Mouse (Mus musculus): ENCODE data around the gene Arhgef1. TPM values are rescaled to one million over a fixed set of nuclear protein-coding genes. Genes with fewer than 3 reads are reported as not detected.

Gene Arhgef1
- polyA plus RNA-seq (2015; fragmentation: Nextera tagmentation; extraction: Ambion mirVana) = 78.5 and 85.3 TPM in 2 replicates

DNA sequence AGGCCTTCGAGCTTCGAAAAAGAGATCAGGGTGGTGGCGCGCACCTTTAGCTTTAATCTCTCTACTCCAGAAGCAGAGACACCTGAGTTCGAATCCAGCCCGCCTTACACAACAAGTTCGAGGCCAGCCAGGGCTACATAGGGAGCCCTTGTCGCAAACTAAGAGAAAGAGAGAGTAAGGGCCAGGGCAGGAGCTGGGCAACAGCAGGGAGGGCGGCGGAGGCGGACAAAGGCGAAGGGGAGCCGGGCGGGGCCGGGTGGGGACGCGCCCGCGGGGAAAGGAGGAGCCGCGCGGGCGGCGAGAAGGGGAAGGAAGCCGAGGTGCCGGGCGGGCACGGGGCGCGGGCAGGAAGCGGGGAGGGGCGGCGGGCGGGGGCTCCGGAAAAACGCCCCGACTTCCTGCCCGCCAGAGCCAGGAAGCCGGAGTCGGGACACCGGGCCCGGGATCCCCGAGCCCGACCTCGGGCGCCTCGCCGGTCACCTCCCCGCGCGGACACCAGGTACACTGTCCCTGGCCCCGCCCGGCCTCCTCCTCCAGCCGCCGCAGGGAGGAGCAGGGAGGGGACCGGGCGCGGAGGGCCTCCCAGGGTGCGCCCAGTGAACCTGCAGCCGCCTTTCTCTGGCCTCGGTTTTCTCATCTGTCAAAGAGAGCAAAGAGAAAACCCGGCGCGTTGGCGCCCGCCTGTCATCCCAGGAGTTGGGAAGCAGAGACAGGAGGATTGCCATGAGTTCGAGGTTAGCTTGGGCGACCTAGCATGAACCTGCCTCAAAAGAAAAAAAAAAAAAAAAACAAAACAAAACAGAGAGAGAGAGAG is at the start of gene Arhgef1:
Arhgef1 (plus strand) TSS at position 283 of the 814 bp plus-strand sequence.
- Histone ChIP-seq H3K4me3 (replicated peaks) (peak within 1 kb of the TSS; percentile 61), H3K36me3 (no peaks in the 10 kb centered on the region), H3K4me1 (peaks cover 45% of the 10 kb centered on the region), H3K27me3 (replicated peaks) (no peaks in the 10 kb centered on the region), H3K9me3 (replicated peaks) (no peaks in the 10 kb centered on the region), H3K9ac (replicated peaks) (peak within 1 kb of the TSS; percentile 70), H3K4me2 (peak within 1 kb of the TSS; percentile 77), H3K27ac (replicated peaks) (peak within 1 kb of the TSS; percentile 83)
- 8% methylated on average over 53 of the region's 68 CpGs for WGBS
- ATAC-seq (ENCODE audit: low FRiP score) = no peak

GRCm38 (mm10) chr7:24853233-24853563 is 49.5 kb upstream of the Arhgef1 start:
- H3K9me3 ChIP-seq (replicated peaks) = no peaks in the 10 kb centered on the region
- H3K4me2 ChIP-seq = no peak overlapping the region
- H3K4me3 ChIP-seq (replicated peaks) = no peak overlapping the region
- ATAC-seq (ENCODE audit: low FRiP score) = no peak
- no peaks in the 10 kb centered on the region for H3K36me3 ChIP-seq
- H3K27me3 ChIP-seq (replicated peaks) = no peaks in the 10 kb centered on the region
- no peaks in the 10 kb centered on the region for H3K4me1 ChIP-seq
- H3K27ac ChIP-seq (replicated peaks) = no peak overlapping the region
- no peak overlapping the region for H3K9ac ChIP-seq (replicated peaks)

DNA sequence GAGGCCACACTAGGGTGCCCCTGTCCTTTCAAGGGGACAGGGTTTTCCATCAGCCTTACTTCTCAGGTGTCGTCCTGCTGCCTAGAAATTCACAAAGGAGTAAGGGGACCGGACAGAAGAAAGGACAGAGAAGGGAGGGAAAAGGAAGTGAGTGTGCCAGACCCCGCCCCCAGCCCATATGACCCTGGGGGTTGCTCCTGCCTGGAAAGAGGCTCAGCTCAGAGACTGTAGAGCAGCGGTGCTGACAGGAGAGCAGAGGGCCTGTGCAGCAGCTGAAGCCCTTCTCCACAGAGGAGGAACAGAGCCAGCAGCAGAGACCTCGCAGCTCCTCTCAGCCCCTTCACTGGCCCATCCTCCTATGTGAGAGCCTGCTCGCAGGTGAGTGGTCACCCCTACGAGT is 49.0 kb upstream of the Arhgef1 start:
- H3K9ac ChIP-seq (replicated peaks) = no peak overlapping the region
- H3K4me3 ChIP-seq (replicated peaks) = no peak overlapping the region
- H3K4me1 ChIP-seq = no peaks in the 10 kb centered on the region
- H3K9me3 ChIP-seq (replicated peaks) = no peaks in the 10 kb centered on the region
- H3K27me3 ChIP-seq (replicated peaks) = no peaks in the 10 kb centered on the region
- no peak overlapping the region for H3K4me2 ChIP-seq
- H3K36me3 ChIP-seq = no peaks in the 10 kb centered on the region
- no peak overlapping the region for H3K27ac ChIP-seq (replicated peaks)
- 48% methylated on average over 7 of the region's 7 CpGs for WGBS
- no peak for ATAC-seq (ENCODE audit: low FRiP score)

GRCm38 (mm10) chr7:24856460-24857120 is 46.1 kb upstream of the Arhgef1 start:
- H3K27me3 ChIP-seq (replicated peaks) = no peaks in the 10 kb centered on the region
- H3K27ac ChIP-seq (replicated peaks) = no peak overlapping the region
- no peak overlapping the region for H3K9ac ChIP-seq (replicated peaks)
- H3K4me1 ChIP-seq = no peaks in the 10 kb centered on the region
- H3K4me2 ChIP-seq = no peak overlapping the region
- H3K4me3 ChIP-seq (replicated peaks) = no peak overlapping the region
- H3K9me3 ChIP-seq (replicated peaks) = no peaks in the 10 kb centered on the region
- 42% methylated on average over 6 of the region's 6 CpGs for WGBS
- no peak for ATAC-seq (ENCODE audit: low FRiP score)
- no peaks in the 10 kb centered on the region for H3K36me3 ChIP-seq

DNA sequence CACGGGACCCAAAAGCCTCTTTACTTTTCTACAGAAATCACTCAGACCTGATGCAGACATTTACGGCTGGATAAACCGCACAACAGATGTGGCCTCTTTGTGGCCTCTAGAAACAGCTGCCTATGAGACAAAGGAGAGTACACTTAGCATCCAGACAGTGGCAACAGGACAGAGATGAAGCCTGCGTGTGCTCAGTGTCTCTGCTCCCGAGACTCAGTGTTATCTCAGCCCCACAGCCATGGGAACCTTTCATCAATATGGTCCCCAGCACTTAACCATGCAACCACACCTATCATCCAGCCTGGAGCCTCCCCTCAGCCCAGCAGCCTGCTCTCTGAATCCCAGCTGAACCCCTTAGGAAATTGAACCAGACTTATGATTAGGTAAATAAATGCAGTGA is 43.5 kb upstream of the Arhgef1 start:
- Histone ChIP-seq H3K27ac (replicated peaks) (no peak overlapping the region), H3K4me2 (no peak overlapping the region), H3K4me3 (replicated peaks) (no peak overlapping the region), H3K27me3 (replicated peaks) (no peaks in the 10 kb centered on the region), H3K9ac (replicated peaks) (no peak overlapping the region), H3K4me1 (no peaks in the 10 kb centered on the region), H3K36me3 (no peaks in the 10 kb centered on the region), H3K9me3 (replicated peaks) (no peaks in the 10 kb centered on the region)
- WGBS = 55% methylated on average over 5 of the region's 5 CpGs
- ATAC-seq (ENCODE audit: low FRiP score) = no peak

DNA sequence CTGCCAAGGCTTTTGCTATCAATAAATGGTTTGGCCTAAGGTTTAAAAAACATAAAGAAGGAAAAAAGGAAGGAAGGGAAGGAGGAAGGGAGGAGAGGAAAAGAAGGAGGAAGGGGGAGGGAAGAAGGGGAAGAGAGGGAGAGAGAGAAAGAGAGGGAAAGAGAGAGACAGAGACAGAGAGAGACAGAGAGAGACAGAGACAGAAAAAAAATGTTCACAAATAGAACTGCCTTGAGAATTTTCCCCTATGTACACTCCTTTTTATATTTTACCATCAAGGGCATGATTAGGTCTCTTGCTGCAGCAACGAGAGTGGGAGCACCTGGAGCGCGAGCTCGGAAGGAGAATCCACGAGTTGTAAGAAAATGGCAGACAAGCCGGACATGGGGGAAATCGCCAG is 40.8 kb upstream of the Arhgef1 start, which contains the start of gene Gm9844:
Gm9844 (plus strand) TSS at position 301 of the 400 bp plus-strand sequence.
- no peaks in the 10 kb centered on the region for H3K4me1 ChIP-seq
- H3K9me3 ChIP-seq (replicated peaks) = no peaks in the 10 kb centered on the region
- WGBS = 90% methylated on average over 7 of the region's 7 CpGs
- H3K4me2 ChIP-seq = no peak within 1 kb of the TSS
- H3K27ac ChIP-seq (replicated peaks) = no peak within 1 kb of the TSS
- no peaks in the 10 kb centered on the region for H3K27me3 ChIP-seq (replicated peaks)
- H3K9ac ChIP-seq (replicated peaks) = no peak within 1 kb of the TSS
- H3K36me3 ChIP-seq = no peaks in the 10 kb centered on the region
- no peak within 1 kb of the TSS for H3K4me3 ChIP-seq (replicated peaks)
- no peak for ATAC-seq (ENCODE audit: low FRiP score)

GRCm38 (mm10) chr7:24862853-24863252 is 39.9 kb upstream of the Arhgef1 start:
- no peaks in the 10 kb centered on the region for H3K9me3 ChIP-seq (replicated peaks)
- no peaks in the 10 kb centered on the region for H3K27me3 ChIP-seq (replicated peaks)
- WGBS = 86% methylated on average over 4 of the region's 4 CpGs
- H3K4me3 ChIP-seq (replicated peaks) = no peak overlapping the region
- no peaks in the 10 kb centered on the region for H3K4me1 ChIP-seq
- no peak overlapping the region for H3K27ac ChIP-seq (replicated peaks)
- H3K36me3 ChIP-seq = no peaks in the 10 kb centered on the region
- H3K9ac ChIP-seq (replicated peaks) = no peak overlapping the region
- ATAC-seq (ENCODE audit: low FRiP score) = no peak
- H3K4me2 ChIP-seq = no peak overlapping the region

GRCm38 (mm10) chr7:24864156-24864555 is 38.6 kb upstream of the Arhgef1 start:
- no peak overlapping the region for H3K4me3 ChIP-seq (replicated peaks)
- WGBS = 35% methylated on average over 6 of the region's 6 CpGs
- no peaks in the 10 kb centered on the region for H3K36me3 ChIP-seq
- no peak overlapping the region for H3K9ac ChIP-seq (replicated peaks)
- H3K27ac ChIP-seq (replicated peaks) = no peak overlapping the region
- no peaks in the 10 kb centered on the region for H3K27me3 ChIP-seq (replicated peaks)
- no peaks in the 10 kb centered on the region for H3K9me3 ChIP-seq (replicated peaks)
- no peaks in the 10 kb centered on the region for H3K4me1 ChIP-seq
- no peak for ATAC-seq (ENCODE audit: low FRiP score)
- H3K4me2 ChIP-seq = no peak overlapping the region

DNA sequence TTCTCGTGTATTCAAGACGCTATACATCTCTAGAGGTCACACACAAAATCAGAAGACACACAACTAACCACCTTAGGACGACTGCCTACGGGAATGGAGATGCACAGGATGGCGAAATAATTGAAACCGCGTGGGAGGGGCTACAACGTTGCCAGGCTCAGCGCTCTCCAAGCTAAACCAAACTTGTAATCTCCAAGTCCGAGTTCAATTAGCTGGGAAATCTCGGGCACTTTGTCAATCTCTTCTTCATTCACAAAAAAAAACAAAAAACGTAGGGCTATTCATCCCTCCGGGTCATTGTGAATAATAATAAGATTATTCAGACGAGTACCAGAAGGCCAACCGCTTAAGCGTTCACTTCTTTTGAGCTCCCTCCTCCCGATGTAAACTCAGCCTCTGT is 33.6 kb upstream of the Arhgef1 start:
- H3K9ac ChIP-seq (replicated peaks) = no peak overlapping the region
- peaks cover 4% of the 10 kb centered on the region; the same call in 1 of the 2 replicates for H3K4me1 ChIP-seq
- no peaks in the 10 kb centered on the region for H3K27me3 ChIP-seq (replicated peaks)
- H3K9me3 ChIP-seq (replicated peaks) = no peaks in the 10 kb centered on the region
- ATAC-seq (ENCODE audit: low FRiP score) = no peak
- H3K27ac ChIP-seq (replicated peaks) = no peak overlapping the region
- no peak overlapping the region for H3K4me2 ChIP-seq
- H3K36me3 ChIP-seq = no peaks in the 10 kb centered on the region
- WGBS = 55% methylated on average over 17 of the region's 17 CpGs
- no peak overlapping the region for H3K4me3 ChIP-seq (replicated peaks)

DNA sequence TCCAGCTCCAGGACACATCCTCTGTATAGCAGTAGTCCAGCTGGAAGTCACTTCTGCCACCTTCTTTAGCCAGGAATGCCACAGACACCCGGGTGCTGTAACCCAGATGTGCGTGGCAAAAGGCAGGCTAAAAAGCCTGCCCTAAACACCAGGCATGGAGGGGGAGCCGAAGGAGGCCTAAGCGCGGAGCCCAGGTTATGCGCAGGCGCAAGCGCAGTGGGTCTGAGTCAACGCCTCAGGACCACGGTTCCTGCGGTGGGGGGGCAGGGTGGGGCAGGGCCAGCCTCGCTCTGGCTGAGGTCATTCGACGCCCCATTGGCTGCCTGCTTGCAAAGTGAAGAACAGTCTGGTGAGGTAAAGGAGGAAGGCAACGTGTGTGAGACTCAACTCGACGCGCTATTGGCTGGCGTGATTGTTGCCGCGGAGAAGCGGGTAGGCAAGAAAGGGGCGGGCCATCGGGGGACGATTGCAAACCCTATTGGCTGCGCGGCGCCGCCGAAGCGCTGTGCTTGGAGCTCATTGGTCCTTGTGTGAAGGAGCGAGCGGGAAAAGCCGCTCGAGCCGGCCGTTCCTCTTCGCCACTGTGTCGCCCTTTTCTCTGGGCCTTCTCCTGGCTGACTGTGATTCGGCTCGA is 33.1 kb upstream of the Arhgef1 start, which contains the start of the genes Lypd4 and Dmrtc2:
Lypd4 (minus strand) TSS at position 410 of the 634 bp plus-strand sequence.
Dmrtc2 (plus strand) TSS at position 526 of the 634 bp plus-strand sequence.
- H3K36me3 ChIP-seq = no peaks in the 10 kb centered on the region
- no peak within 1 kb of the TSS for H3K9ac ChIP-seq (replicated peaks)
- H3K4me3 ChIP-seq (replicated peaks) = no peak within 1 kb of the TSS
- 0 out of 2 replicates have a peak within 1 kb of the TSS, but pooled peaks have one; percentile 9 for H3K4me2 ChIP-seq
- no peaks in the 10 kb centered on the region for H3K27me3 ChIP-seq (replicated peaks)
- H3K27ac ChIP-seq (replicated peaks) = no peak within 1 kb of the TSS
- ATAC-seq (ENCODE audit: low FRiP score) = no peak
- H3K4me1 ChIP-seq = peaks cover 4% of the 10 kb centered on the region; the same call in 1 of the 2 replicates
- WGBS = 51% methylated on average over 41 of the region's 41 CpGs
- H3K9me3 ChIP-seq (replicated peaks) = no peaks in the 10 kb centered on the region

DNA sequence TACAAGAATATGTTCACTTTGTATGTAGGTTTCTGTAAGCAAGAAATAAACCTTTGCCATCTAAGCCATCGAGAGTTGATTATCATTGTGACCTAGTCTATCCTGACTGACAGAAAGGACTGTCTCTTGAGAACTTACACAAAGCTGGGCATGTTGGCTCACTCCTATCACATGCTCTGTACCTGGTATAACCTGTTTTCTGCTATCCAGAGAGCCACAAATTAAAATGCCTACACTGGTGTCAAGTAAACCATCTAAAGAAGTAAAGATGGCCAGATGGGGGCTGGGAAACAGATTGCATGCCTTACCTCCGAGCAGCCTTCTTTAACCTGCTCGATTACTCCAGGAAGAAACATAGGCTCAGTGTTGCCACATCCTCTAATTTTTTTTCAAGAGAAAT is 25.1 kb upstream of the Arhgef1 start:
- H3K4me1 ChIP-seq = no peaks in the 10 kb centered on the region
- WGBS = 80% methylated on average over 3 of the region's 3 CpGs
- H3K27ac ChIP-seq (replicated peaks) = no peak overlapping the region
- H3K9me3 ChIP-seq (replicated peaks) = no peaks in the 10 kb centered on the region
- no peak for ATAC-seq (ENCODE audit: low FRiP score)
- no peak overlapping the region for H3K4me3 ChIP-seq (replicated peaks)
- H3K36me3 ChIP-seq = no peaks in the 10 kb centered on the region
- no peak overlapping the region for H3K9ac ChIP-seq (replicated peaks)
- no peak overlapping the region for H3K4me2 ChIP-seq
- no peaks in the 10 kb centered on the region for H3K27me3 ChIP-seq (replicated peaks)

Data from neural tube, embryonic 15.5 days (tissue).